Mouse (Mus musculus) forelimb bud, embryonic 11.5 days (tissue): ENCODE measurements at regions not wholly inside any gene's neighbourhood (a gene's known extent, or its start where the extent isn't known, plus 50 kb on each side); places are given as distances from the start of the nearest gene placed in this dataset.
"Not testable (repeated sequence)": the region's sequence is repeated elsewhere in the genome, so short reads cannot be mapped to it uniquely, and the experiment has no call there.

Source experiments
- DNase-seq: peaks from one replicate; pipeline ENCODE4 v3.0.0-alpha.2; 2012; ENCODE audit warnings: low read depth, low spot score

GRCm38 (mm10) chr14:52654355-52654754, 158.8 kb upstream of the Olfr1507 start:
- no peak for DNase-seq

- no peak for DNase-seq
Measured at GRCm38 (mm10) chr14:52638179-52638578, 142.6 kb upstream of the Olfr1507 start.

- no peak for DNase-seq
Measured at GRCm38 (mm10) chr14:52622184-52622583, 126.6 kb upstream of the Olfr1507 start.

GRCm38 (mm10) chr14:52580319-52580718, 84.8 kb upstream of the Olfr1507 start:
- DNase-seq, result no peak

- no peak for DNase-seq
Measured at GRCm38 (mm10) chr14:52566920-52567319, 71.4 kb upstream of the Olfr1507 start.

- DNase-seq, result no peak
Measured at GRCm38 (mm10) chr14:52565606-52566005, 70.1 kb upstream of the Olfr1507 start.

- not testable (repeated sequence) for DNase-seq
Measured at GRCm38 (mm10) chr14:52556340-52556739, 60.8 kb upstream of the Olfr1507 start.

- no peak for DNase-seq
Measured at GRCm38 (mm10) chr14:52553399-52553798, 57.9 kb upstream of the Olfr1507 start.

- DNase-seq, result no peak
Measured at GRCm38 (mm10) chr14:52547933-52548332, 52.4 kb upstream of the Olfr1507 start.
